Mouse (Mus musculus) limb, embryonic 12.5 days (tissue): ENCODE data around the gene Hdac4. TPM values are rescaled to one million over a fixed set of nuclear protein-coding genes. Genes with fewer than 3 reads are reported as not detected.

Source experiments
- ATAC-seq: fragments of 200-750 bp; cut with Nextera tagmentation; 2 replicates; pipeline ENCODE4 v1.8.0; 2017; ENCODE audit warnings: low read depth, moderate TSS enrichment; ENCODE audit not compliant: insufficient number of reproducible peaks, insufficient read depth, low FRiP score, low TSS enrichment
- H3K27ac ChIP-seq: fragments of 300-500 bp; sonication (generic); 2 replicates; pipeline ENCODE4 v1.5.1; 2016; ENCODE audit warnings: mild to moderate bottlenecking, moderate library complexity
- H3K27me3 ChIP-seq: fragments of 300-500 bp; sonication (generic); 2 replicates; pipeline ENCODE4 v1.6.1; 2016; ENCODE audit warnings: mild to moderate bottlenecking, moderate library complexity
- H3K36me3 ChIP-seq: fragments of 300-500 bp; sonication (generic); 2 replicates; pipeline ENCODE4 v1.6.1; 2016; ENCODE audit warnings: mild to moderate bottlenecking, moderate library complexity
- H3K4me1 ChIP-seq: fragments of 300-500 bp; sonication (generic); replicated peaks from 2 replicates; pipeline ENCODE4 v1.6.1; 2016
- H3K4me2 ChIP-seq: fragments of 300-500 bp; sonication (generic); 2 replicates; pipeline ENCODE4 v1.6.1; 2016; ENCODE audit warnings: mild to moderate bottlenecking, moderate library complexity
- H3K4me3 ChIP-seq: fragments of 300-500 bp; sonication (generic); replicated peaks from 2 replicates; pipeline ENCODE4 v1.5.1; 2016; ENCODE audit warnings: mild to moderate bottlenecking
- H3K9ac ChIP-seq: fragments of 300-500 bp; sonication (generic); replicated peaks from 2 replicates; pipeline ENCODE4 v1.6.1; 2016; ENCODE audit warnings: mild to moderate bottlenecking, moderate library complexity
- H3K9me3 ChIP-seq: fragments of 300-500 bp; sonication (generic); 2 replicates; pipeline ENCODE4 v1.6.1; 2016; ENCODE audit warnings: mild to moderate bottlenecking, moderate library complexity
- WGBS: fragments of 180-500 bp; shearing (Covaris S2); methylation state at CpG from one replicate; pipeline ENCODE4 v1.1.7; 2016; 5-methylcytosine and 5-hydroxymethylcytosine counted together
- polyA plus RNA-seq: library from polyadenylated mRNA; unstranded; fragments of >200 nt; fragmentation: Nextera tagmentation; extraction: Ambion mirVana; gene quantifications from 2 replicates; pipeline ENCODE4 v1.2.1, GENCODE M21; 2016

The Hdac4 gene
- polyA plus RNA-seq, 1 experiment from 2014 or later, result 26.0 TPM

GRCm38 (mm10) chr1:92177599-92177998, 17.9 kb downstream of the Hdac4 start:
- no peak overlapping the region for H3K9ac ChIP-seq
- no peak overlapping the region for H3K27ac ChIP-seq
- ATAC-seq, result no peak
- H3K4me2 ChIP-seq, result 0 out of 2 replicates have a peak overlapping the region, but pooled peaks have one; percentile 81
- WGBS, result 39% methylated on average over 5 of the region's 5 CpGs
- peaks cover 41% of the 10 kb centered on the region for H3K4me1 ChIP-seq
- no peak overlapping the region for H3K4me3 ChIP-seq
- no peaks in the 10 kb centered on the region for H3K36me3 ChIP-seq
- H3K27me3 ChIP-seq, result no peaks in the 10 kb centered on the region
- H3K9me3 ChIP-seq, result no peaks in the 10 kb centered on the region

- H3K4me1 ChIP-seq, result peaks cover 43% of the 10 kb centered on the region
- H3K9me3 ChIP-seq, result no peaks in the 10 kb centered on the region
- no peak overlapping the region for H3K4me3 ChIP-seq
- WGBS, result 70% methylated on average over 3 of the region's 3 CpGs
- H3K27me3 ChIP-seq, result no peaks in the 10 kb centered on the region
- H3K9ac ChIP-seq, result no peak overlapping the region
- no peak overlapping the region for H3K27ac ChIP-seq
- H3K4me2 ChIP-seq, result 0 out of 2 replicates have a peak overlapping the region, but pooled peaks have one; percentile 81
- H3K36me3 ChIP-seq, result no peaks in the 10 kb centered on the region
- ATAC-seq, result no peak
These were observed 18.3 kb downstream of the Hdac4 start for GRCm38 (mm10) chr1:92177196-92177595.

GRCm38 (mm10) chr1:92175266-92175665, 20.2 kb downstream of the Hdac4 start:
- Histone ChIP-seq H3K36me3 (no peaks in the 10 kb centered on the region), H3K9me3 (no peaks in the 10 kb centered on the region), H3K27me3 (no peaks in the 10 kb centered on the region), H3K4me2 (no peak overlapping the region), H3K27ac (no peak overlapping the region), H3K9ac (no peak overlapping the region), H3K4me1 (peaks cover 50% of the 10 kb centered on the region), H3K4me3 (no peak overlapping the region)
- ATAC-seq, result no peak
- 78% methylated on average over 6 of the region's 6 CpGs for WGBS

GRCm38 (mm10) chr1:92174898-92175255, 20.6 kb downstream of the Hdac4 start:
- Histone ChIP-seq H3K9me3 (no peaks in the 10 kb centered on the region), H3K4me1 (peaks cover 53% of the 10 kb centered on the region), H3K27ac (no peak overlapping the region), H3K27me3 (no peaks in the 10 kb centered on the region), H3K36me3 (no peaks in the 10 kb centered on the region), H3K4me3 (no peak overlapping the region), H3K9ac (no peak overlapping the region), H3K4me2 (no peak overlapping the region)
- no peak for ATAC-seq
- 70% methylated on average over 5 of the region's 5 CpGs for WGBS

GRCm38 (mm10) chr1:92174251-92174897, 21.1 kb downstream of the Hdac4 start:
- ATAC-seq, result no peak
- Histone ChIP-seq H3K9ac (no peak overlapping the region), H3K4me1 (peaks cover 57% of the 10 kb centered on the region), H3K27ac (no peak overlapping the region), H3K36me3 (no peaks in the 10 kb centered on the region), H3K4me2 (no peak overlapping the region), H3K4me3 (no peak overlapping the region), H3K27me3 (no peaks in the 10 kb centered on the region), H3K9me3 (no peaks in the 10 kb centered on the region)
- 33% methylated on average over 3 of the region's 3 CpGs for WGBS

- H3K4me2 ChIP-seq, result no peak overlapping the region
- H3K9me3 ChIP-seq, result no peaks in the 10 kb centered on the region
- H3K27ac ChIP-seq, result no peak overlapping the region
- ATAC-seq, result no peak
- peaks cover 49% of the 10 kb centered on the region for H3K4me1 ChIP-seq
- H3K36me3 ChIP-seq, result no peaks in the 10 kb centered on the region
- H3K9ac ChIP-seq, result no peak overlapping the region
- H3K4me3 ChIP-seq, result no peak overlapping the region
- WGBS, result 86% methylated on average over 5 of the region's 5 CpGs
- H3K27me3 ChIP-seq, result no peaks in the 10 kb centered on the region
These were observed 24.8 kb downstream of the Hdac4 start for GRCm38 (mm10) chr1:92170616-92171235.

- Histone ChIP-seq H3K9ac (no peak overlapping the region), H3K36me3 (no peaks in the 10 kb centered on the region), H3K4me2 (no peak overlapping the region), H3K4me3 (no peak overlapping the region), H3K4me1 (peaks cover 42% of the 10 kb centered on the region), H3K27ac (no peak overlapping the region), H3K9me3 (no peaks in the 10 kb centered on the region), H3K27me3 (no peaks in the 10 kb centered on the region)
- ATAC-seq, result no peak
These were observed 25.8 kb downstream of the Hdac4 start for GRCm38 (mm10) chr1:92169776-92170055.

GRCm38 (mm10) chr1:92168900-92169775, 26.4 kb downstream of the Hdac4 start:
- Histone ChIP-seq H3K9ac (no peak overlapping the region), H3K27ac (no peak overlapping the region), H3K27me3 (no peaks in the 10 kb centered on the region), H3K36me3 (no peaks in the 10 kb centered on the region), H3K4me3 (no peak overlapping the region), H3K4me1 (peaks cover 36% of the 10 kb centered on the region), H3K4me2 (no peak overlapping the region), H3K9me3 (no peaks in the 10 kb centered on the region)
- no peak for ATAC-seq
- WGBS, result 80% methylated on average over 4 of the region's 4 CpGs

GRCm38 (mm10) chr1:92163932-92164331, 31.6 kb downstream of the Hdac4 start:
- ATAC-seq, result no peak
- H3K36me3 ChIP-seq, result peaks cover 4% of the 10 kb centered on the region; the same call in 1 of the 2 replicates
- H3K4me1 ChIP-seq, result peaks cover 9% of the 10 kb centered on the region
- no peaks in the 10 kb centered on the region for H3K9me3 ChIP-seq
- H3K4me3 ChIP-seq, result no peak overlapping the region
- H3K9ac ChIP-seq, result no peak overlapping the region
- no peak overlapping the region for H3K27ac ChIP-seq
- no peaks in the 10 kb centered on the region for H3K27me3 ChIP-seq
- no peak overlapping the region for H3K4me2 ChIP-seq
- 87% methylated on average over 1 of the region's 1 CpGs for WGBS

- no peak overlapping the region for H3K9ac ChIP-seq
- H3K4me3 ChIP-seq, result no peak overlapping the region
- ATAC-seq, result no peak
- H3K27me3 ChIP-seq, result no peaks in the 10 kb centered on the region
- H3K27ac ChIP-seq, result no peak overlapping the region
- WGBS, result 85% methylated on average over 4 of the region's 4 CpGs
- no peak overlapping the region for H3K4me2 ChIP-seq
- no peaks in the 10 kb centered on the region for H3K9me3 ChIP-seq
- peaks cover 4% of the 10 kb centered on the region for H3K4me1 ChIP-seq
- peaks cover 4% of the 10 kb centered on the region; the same call in 1 of the 2 replicates for H3K36me3 ChIP-seq
These were observed 35.7 kb downstream of the Hdac4 start for GRCm38 (mm10) chr1:92159804-92160203.

- Histone ChIP-seq H3K4me1 (peaks cover 4% of the 10 kb centered on the region), H3K36me3 (peaks cover 18% of the 10 kb centered on the region), H3K9me3 (no peaks in the 10 kb centered on the region), H3K27ac (no peak overlapping the region), H3K4me3 (no peak overlapping the region), H3K4me2 (no peak overlapping the region), H3K9ac (no peak overlapping the region), H3K27me3 (no peaks in the 10 kb centered on the region)
- no peak for ATAC-seq
- WGBS, result 92% methylated on average over 1 of the region's 1 CpGs
These were observed 45.3 kb downstream of the Hdac4 start for GRCm38 (mm10) chr1:92150201-92150600.
